Mouse (Mus musculus): ENCODE measurements around the gene D10Jhu81e.
"Not testable (repeated sequence)": the region's sequence is repeated elsewhere in the genome, so short reads cannot be mapped to it uniquely, and the experiment has no call there.

D10Jhu81e gene

DNA sequence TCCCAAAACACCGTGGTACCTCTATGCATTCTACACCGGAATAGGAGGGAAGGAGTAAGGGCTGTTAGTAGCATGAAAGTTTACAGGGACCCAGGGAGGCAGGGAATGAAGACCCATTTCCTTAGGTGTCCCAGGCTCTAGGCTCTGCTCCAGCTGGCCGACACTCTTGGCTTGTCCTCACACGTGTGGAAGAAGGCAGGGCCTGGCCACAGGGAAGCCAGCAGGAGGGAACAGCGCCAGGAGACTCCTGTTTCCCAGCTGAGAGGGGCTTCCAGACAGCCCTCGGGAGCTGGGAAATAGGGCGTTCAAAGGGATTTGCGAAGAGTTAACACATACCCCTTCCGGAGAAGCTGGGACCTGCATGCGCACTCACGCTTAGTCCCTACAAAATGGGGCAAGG is 40.2 kb downstream of the D10Jhu81e start:
- no peak for DNase-seq (ENCODE audit: low spot score)

DNA sequence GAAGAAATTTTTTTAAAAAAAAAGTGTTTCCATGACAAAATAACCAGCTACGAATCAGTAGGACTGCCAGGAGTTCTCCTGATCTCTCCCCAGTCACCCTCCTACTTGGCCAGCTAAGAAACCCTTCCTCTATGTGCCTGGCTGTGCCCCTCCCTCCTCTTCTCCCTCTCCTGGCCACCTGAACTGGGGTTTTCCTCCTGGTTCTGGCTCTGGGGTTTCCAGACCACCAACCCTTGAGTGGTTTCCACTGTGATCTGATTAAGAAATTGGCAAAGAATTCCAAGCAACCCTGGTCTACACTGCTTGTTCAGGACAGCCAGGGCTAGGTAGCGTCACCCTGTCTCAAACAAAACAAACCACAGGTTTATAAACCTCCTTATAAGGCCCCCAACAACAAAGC is 40.9 kb downstream of the D10Jhu81e start:
- DNase-seq (ENCODE audit: low spot score): no peak

DNA sequence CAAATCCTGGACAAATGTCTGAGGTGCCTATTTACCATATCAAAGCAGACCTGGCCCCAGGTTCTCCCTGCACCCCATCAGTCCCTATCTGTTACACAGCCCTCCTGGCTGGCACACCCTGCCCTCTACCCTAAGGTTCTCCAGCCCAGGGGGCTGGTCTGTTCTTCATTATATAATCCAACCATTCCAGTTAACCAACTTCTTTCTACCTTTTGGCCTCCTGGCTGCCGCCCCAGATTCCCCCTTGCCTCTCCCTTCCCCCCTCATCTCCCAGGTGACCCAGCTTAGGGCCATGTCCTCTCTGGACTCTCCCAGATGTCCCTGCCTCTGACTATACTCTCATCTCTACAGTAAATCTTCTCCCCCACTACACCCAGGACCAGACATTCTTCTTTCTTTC is 41.7 kb downstream of the D10Jhu81e start:
- DNase-seq (ENCODE audit: low spot score): no peak

DNA sequence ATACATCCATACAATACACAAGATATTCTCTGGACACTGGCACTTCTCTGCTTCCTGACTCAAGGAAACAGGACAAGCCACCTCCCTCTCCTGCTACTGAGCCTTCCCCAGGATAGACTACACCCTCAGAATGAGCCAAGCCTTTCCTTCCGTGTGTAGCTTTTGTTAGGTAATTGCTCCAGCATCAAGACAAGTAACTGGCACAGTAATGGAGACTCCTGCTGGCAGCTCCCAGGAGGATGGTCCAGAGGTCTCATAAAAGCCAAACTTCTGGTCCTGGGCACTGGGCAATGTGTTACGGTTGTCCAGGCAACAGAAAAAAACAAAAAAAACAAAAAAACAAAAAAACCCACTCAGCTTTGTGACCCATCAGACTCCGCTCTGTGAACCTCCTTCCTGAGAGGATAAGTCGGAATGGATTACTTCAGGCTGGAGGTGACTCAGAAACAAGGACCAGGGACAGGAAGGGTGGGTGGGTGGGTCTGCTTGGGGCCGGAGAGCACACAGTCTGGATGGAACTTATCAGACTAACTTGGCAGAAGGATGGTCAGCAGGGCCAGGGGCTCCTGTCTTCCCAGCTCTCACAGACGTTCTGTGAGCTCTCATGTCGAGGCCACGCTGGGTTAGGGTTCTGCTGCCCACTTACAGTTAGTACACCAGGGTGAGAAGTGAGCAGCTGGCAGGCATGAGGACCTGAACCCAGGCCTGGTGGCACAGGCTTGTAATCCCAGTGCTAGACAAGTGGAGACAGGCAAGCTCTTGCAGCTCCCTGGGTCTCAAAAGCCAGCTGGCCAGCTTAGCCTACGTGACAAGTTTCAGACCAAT is 42.3 kb downstream of the D10Jhu81e start:
- DNase-seq (ENCODE audit: low spot score): no peak

DNA sequence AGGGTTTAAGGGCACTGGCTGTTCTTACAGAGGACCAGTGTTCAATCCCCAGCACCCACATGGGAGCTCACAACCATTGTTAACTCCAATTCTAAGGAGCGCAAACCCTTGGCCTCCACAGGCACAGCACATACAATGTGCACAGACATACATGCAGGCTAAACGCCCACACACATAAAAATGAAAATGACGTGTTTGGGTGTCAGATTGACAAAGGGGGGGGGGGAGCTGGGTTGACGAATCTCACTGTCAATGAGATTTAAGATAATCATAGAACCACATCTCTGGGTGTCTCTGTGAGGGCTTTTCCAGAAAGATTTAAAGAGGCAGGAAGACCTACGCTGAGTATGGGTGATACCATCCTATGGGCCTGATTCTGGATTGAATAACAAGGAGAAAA is 43.3 kb downstream of the D10Jhu81e start:
- no peak for DNase-seq (ENCODE audit: low spot score)

DNA sequence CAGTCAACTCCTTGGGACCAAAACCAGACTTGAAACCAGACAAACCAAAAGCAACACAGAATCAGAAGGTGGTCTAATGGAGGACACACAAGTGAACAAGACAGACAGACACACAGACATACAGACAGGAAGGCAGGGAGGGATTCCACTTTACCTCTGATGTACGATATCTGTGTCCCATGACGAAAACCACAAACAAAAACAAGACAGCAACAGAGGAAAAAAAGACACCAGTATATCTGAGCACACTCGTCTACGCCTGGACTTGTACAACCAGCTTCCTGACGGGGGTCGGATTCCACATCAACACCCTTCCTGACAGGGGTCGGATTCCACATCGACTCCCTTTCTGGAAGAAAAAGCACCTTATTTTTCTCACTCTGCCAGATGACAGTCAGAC is 44.5 kb downstream of the D10Jhu81e start:
- not testable (repeated sequence) for DNase-seq (ENCODE audit: low spot score)

DNA sequence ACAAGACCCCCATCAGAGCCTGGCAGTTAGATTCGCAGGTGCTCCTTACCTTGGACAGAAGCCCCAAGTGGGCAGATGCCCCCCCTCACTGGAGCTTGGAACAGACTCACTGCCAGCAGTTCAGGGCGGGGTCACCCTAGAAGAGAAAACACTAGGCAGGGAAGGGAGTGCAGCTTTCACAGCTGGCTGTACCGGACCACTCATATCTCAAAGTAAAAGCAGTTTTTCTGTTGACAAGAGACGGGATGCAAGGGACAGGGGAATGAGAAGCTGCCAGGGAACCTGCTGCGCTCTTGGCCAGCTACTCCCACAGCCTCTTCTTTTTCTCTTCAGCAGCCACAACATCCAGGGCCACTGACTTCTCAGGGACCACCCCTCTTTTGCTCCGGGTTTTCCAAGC is 45.4 kb downstream of the D10Jhu81e start:
- not testable (repeated sequence) for DNase-seq (ENCODE audit: low spot score)

DNA sequence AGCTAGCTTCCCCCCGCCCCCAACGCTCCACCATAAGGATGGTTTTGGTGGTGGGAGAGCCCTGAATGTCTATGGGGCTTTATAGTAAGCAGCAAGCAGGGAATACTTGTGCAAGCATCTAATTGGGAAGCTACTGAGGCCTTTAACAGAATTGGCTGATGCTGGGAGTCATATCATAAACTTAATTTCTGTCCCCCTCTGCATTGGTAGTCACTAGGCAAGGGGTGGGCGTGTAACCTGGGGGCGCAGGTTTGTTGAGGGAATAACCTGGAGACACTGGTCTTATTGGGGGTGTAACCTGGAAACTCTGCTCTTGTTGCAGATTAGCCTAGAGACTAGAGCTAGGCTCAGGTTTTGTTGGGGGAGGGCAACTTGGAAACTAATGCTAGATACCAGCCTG is 50.2 kb downstream of the D10Jhu81e start:
- DNase-seq (ENCODE audit: low spot score): no peak

DNA sequence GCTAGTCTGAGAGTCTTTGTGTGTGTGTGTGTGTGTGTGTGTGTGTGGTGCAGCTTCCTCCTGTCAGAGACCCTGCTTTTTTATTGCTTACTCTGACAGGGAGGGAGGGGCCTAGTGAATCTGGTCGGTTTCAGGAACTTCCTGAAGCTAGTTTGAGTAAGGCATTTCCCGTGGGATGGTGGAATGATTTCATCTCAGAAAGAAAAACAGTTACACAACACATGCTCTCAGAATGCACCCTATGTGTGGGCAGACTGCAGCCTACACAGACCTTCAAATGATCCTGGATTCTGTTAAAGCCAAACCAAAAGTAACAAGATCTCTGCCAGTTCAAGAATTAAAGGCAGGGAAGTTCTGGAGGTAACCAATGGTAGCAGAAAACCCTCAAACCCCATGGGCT is 54.4 kb downstream of the D10Jhu81e start:
- no peak for DNase-seq (ENCODE audit: low spot score)

DNA sequence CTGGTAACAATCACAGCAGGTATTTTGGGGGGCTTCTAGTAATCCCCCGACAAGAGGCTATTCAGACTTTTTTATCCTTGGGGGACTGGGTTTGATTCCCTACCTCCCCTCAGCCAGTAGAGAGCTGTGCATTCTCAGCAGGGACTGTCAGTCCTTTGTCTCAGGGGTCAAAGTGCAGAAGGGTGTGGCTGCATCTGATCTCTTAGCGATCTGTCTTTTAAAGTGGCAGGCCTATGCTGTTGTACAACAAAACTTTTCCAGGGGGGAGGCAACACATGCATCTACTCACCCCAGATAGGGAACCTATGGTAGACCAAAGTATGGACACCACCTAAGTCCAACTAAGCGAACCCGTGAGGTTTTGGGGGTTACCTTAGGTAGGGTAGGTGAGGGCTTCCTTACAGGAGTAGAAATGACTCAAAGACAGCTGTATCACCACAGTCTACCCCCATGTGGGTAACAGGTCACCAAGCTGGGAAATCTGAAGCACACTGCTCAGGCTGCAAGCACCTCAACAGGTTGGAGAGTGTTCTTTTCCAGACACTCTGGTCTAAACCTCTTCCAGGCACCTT is 55.0 kb downstream of the D10Jhu81e start:
- DNase-seq (ENCODE audit: low spot score): no peak
